Mouse (Mus musculus): ENCODE results near the gene Slc1a2.

Slc1a2 gene

DNA sequence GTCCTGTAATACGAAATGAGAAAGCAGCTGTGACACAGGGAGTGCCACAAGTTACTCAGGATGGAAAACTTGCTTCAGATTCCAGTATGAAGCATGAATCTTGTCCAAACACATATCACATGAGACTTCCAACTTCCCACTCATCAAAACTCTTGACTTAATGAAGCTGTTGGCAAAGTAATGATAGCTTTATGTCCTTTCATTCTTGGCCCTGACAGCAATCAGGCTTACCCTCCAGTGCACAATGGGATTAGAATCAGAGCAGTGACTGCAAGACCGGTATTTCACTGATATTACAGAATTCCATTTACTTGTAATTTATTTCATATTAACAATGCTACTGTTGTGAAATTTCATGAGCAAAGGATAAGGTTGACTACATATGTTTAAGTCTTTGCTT, 105.5 kb downstream of the Slc1a2 start:
- no peak for DNase-seq (ENCODE audit: low spot score)

DNA sequence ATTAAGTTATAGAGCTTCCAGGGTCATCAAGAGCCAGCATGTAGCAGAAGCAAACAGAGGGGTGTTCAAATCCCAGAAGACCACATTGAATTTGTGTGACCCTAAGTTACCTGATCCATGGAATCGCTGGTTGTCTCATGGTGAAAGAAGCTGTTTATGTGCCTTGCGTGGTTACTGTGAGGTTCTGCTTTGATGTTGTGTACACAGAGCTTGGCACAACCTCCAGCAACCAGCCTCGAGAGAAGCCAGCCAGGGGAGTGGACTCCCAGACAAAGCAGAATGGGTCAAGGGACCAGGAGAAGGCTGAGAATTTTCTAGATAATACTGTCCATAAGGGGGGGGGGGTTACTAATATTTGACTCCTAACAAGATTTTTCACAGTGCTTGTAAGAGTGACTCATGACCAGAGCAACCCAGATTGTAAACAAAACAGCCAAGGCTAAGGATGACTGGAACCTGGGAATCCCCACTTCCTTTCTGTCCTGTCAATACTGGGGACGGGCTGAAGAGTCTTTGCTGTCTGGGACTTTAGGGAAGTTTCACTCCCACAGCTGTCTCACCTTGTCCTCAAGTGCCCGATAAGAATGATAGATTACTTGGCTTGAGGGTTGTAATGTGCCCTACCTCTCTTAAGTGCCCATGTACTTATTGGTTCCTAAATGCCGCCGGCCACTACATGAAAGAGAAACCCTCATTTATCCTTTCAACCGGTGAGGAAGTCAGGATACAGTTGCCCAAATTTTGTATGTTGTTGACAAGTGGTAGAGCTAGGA, 106.3 kb downstream of the Slc1a2 start:
- no peak for DNase-seq (ENCODE audit: low spot score)

DNA sequence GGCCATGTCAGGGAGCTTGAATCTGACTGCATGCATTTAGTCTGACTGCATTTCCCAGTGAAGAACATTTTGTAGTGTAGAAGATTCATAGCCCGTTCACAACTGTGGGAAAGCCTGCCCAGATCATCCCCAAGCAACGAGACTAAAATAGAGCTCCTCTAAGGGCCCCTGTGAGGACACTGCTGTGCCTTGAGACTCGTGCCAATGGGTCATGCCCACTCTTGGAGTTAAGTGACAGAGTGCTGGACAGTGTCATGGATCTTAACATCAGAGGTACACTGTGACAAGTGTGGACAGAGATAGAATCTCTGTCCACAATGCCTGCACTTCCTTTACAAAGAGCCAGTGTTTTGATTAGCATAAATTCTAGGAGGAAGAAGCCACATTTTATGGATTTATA, 109.8 kb downstream of the Slc1a2 start:
- DNase-seq (ENCODE audit: low spot score), result no peak

GRCm38 (mm10) chr2:102771304-102771703, 112.8 kb downstream of the Slc1a2 start:
- no peak for DNase-seq (ENCODE audit: low spot score)

DNA sequence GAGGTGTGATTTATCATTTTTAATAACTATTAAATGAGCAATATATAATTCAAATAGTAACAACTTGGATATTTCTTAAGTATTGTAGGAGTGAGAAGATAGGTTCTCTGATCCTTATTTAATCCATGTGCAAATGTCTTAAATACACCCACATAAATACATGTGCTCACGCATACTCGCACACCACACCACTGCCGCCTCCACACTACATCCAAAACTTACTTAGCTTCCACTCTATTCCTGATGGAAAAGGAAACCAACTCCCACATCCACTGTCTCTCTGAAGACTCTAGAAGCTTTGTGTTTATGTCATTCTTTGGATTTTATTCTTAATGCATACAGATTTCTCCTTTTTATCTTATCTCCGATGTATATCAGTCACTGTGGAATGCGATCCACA, 113.8 kb downstream of the Slc1a2 start:
- no peak for DNase-seq (ENCODE audit: low spot score)

GRCm38 (mm10) chr2:102774700-102775099, 116.2 kb downstream of the Slc1a2 start:
- DNase-seq (ENCODE audit: low spot score), result no peak

DNA sequence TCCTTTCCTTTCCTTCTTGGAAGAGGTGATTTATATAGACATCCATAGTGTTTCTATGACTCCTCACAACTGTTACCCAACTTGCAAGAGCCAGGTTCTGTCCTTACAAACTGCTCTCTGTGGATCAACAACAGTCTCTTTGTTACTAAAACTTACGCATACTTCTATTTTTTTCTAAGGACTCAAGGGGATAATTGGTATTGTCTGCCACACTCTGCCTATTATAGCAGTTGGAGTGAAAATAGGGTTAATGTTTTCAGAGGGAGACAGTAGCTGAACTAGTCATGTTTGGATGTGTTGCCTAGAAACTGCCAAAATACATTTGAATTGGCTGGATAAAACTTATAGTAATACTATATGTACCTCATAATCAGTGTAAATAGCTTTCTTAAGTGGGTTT, 117.1 kb downstream of the Slc1a2 start:
- DNase-seq (ENCODE audit: low spot score), result no peak

DNA sequence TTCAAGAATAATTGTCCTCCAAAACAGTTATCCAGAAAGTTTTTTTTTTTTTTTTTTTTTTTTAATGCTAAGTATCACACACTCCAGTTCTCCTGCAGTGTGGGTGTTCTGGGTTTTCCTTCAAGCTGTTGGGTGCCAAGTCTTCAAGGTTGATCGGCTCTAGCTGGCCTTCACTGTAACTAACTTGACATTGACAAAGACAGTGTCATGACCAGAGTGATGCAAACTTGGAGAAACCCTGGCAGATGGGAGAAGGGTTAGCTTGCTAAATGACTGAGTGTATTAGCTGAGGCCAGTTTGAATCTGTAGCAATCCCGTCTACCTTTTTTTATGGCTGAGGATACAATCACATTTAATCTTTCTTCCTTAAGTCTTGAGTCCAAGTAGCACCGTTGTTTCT, 119.7 kb downstream of the Slc1a2 start:
- DNase-seq (ENCODE audit: low spot score), result no peak

- no peak for DNase-seq (ENCODE audit: low spot score)
These were observed 124.3 kb downstream of the Slc1a2 start for GRCm38 (mm10) chr2:102782751-102783150.

GRCm38 (mm10) chr2:102785696-102786095, 127.2 kb downstream of the Slc1a2 start:
- DNase-seq (ENCODE audit: low spot score), result no peak

- DNase-seq (ENCODE audit: low spot score), result no peak
These were observed 133.2 kb downstream of the Slc1a2 start for GRCm38 (mm10) chr2:102791641-102792040.

DNA sequence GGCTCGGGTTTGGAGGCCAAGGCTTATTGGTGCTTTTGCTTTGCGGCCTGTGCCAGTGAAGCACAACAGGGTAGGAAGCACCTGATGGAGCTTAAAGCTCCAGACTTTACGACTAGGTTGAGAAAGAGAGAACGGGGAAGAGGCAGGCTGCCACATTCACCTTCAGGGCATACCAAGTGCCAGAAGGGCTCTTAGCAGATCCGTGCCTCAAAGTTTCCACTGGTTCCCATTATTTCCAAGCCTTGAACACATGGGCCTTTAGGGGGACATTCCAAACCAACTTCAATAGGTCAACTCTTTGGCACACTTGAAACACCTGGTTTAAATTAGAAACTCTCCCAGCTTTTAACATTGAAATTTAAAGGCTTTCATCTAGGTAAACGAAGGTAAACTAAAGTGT, 134.3 kb downstream of the Slc1a2 start:
- DNase-seq (ENCODE audit: low spot score), result no peak

GRCm38 (mm10) chr2:102795034-102795433, 136.6 kb downstream of the Slc1a2 start:
- no peak for DNase-seq (ENCODE audit: low spot score)

DNA sequence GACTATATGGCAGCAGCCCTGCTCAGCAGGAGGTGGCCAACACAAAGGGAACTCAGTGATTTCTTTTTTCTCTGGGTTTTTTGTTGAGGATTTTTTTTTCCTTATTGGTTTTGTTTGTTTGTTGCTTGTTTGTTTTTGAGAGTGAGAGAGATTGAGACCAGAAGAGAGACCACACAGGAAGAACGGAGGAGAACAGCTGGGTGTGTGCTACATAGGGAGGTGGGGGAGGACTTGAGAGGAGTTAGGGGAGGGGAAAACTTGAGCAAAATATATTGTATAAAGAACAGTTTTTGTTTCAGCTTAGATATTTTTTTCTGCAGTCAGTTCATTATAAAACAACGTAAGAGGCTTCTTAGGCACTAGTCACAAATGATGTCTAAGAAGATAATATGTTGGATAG, 139.7 kb downstream of the Slc1a2 start:
- DNase-seq (ENCODE audit: low spot score), result no peak

DNA sequence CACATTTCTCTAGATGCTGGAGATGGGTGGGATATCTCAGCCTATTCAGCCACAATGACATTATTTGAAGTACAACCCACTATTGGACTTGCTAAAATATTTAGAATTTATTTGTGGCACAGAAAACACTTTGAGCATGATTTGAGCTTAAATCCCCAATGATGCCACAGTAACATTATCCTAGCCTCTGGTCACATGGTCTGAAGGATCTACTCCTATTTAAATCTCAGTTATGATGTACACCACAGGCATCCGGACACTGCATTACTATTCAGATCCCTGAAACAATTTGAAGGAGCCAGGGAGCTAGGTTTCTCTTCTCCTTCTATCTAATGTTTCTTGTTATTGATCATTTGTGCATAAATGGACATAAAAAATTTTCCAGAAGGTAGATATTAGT, 143.4 kb downstream of the Slc1a2 start:
- DNase-seq (ENCODE audit: low spot score), result no peak

DNA sequence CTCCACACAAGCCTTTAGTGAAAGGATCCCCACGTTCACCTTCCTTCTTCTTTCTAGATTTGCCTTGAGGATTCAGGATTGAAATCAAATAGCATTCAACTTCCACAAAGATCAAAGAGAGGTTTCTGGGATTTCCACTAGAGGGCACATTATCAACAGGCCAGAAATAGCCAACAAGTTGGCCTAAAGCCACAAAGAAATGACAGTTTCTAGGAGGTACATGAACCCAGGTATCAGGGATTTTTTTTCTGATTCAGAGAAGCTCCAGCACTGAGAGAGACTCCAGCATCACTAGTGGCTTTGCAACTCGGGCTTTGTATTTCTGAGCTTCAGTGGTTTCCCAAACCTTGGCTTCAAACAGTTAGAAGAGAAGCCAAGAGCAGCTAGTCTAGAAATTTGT, 145.7 kb downstream of the Slc1a2 start:
- no peak for DNase-seq (ENCODE audit: low spot score)

DNA sequence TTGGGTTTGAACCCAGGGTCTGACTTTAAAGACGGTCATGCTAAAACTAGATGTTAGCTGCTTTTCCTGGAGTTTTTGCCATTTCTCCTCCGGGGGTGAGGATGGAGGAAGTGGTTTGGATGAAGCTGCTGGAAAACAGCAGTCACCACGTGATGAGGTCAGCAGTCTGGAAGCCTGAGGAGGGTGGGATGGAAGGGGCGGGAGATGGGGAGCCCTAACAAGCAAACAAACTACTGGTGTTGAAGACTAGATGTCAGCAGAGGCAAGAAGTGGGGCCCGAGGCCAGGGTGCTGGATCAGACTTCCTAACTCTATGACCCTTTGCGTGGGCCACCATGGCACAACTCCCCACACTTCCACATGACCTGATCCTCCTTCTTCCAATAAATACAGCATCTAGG, 146.8 kb downstream of the Slc1a2 start:
- DNase-seq (ENCODE audit: low spot score), result no peak

- DNase-seq (ENCODE audit: low spot score), result no peak
These were observed 147.5 kb downstream of the Slc1a2 start for GRCm38 (mm10) chr2:102805761-102806496.

- no peak for DNase-seq (ENCODE audit: low spot score)
These were observed 149.2 kb downstream of the Slc1a2 start for GRCm38 (mm10) chr2:102807633-102808032.

DNA sequence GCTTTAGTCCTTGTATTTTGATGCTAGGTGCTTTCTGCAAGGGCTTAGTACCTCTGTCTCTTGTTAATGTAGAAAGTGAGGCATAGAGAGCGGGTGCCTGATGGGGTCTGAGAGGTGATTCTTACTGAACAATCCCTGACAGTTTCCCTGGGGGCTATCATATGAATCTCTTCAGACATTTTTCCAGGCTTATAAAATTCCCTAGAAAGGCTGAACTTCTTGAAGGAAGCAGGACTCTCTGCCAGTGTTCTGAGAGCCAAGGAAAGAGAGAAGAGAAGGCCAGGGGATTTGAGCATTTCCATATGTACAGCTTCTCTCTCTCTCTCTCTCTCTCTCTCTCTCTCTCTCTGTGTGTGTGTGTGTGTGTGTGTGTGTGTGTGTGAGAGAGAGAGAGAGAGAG, 151.0 kb downstream of the Slc1a2 start:
- no peak for DNase-seq (ENCODE audit: low spot score)

GRCm38 (mm10) chr2:102812756-102813155, 154.3 kb downstream of the Slc1a2 start:
- DNase-seq (ENCODE audit: low spot score), result no peak

- no peak for DNase-seq (ENCODE audit: low spot score)
These were observed 156.9 kb downstream of the Slc1a2 start for GRCm38 (mm10) chr2:102815289-102815809.

DNA sequence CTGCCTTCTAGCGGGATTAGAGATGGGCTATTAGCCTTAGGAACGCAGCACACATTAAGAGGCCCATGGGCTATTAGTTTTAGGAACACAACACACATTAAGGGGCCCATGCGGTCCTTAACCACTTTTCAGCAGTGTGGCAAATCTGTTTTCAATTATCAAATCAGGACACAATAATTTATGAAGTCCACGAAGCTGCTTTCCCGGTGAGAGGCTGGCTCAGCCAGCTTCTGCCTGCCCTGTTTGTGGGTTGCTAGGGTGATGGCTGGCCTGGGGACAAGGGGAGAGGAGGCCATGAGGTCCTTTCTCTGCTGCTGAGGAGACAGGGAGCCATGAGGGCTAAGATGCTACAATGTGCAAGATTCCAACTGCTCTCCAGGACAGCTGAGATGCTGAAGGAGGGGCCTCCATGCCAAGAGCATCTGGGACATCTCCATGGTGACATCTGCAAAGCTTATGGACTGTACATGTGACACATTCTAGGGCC, 161.8 kb downstream of the Slc1a2 start:
- no peak for DNase-seq (ENCODE audit: low spot score)

All from urinary bladder, postnatal 10 days (tissue).